ENCODE assay signal across 8 mouse cellular contexts in the genomic region with DNA sequence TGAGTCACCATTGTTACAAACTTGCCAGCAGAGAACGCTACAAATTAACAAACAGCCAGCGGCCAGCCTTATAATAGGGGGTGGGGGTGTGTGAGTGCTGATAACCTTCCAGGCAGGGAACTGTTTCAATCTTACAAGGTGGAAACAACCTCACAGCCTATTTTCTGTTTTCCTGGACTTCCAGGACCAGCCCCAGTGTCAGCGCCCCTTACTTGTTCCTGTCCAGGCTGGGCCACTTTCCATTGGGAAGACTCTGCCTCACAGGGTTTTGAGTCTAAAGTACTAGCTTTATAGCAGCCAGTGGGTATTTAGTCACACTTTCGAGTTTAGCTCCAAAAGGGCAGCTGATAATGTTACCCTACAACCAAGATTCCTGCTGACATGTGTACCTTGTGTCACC. TPM values are rescaled to one million over a fixed set of nuclear protein-coding genes. Genes with fewer than 3 reads are reported as not detected.
A peak's percentile ranks its signal among the peaks of the same experiment; 100 is the strongest.
DNase-seq lines count a peak whose midpoint lies in the region; ATAC-seq and TF ChIP-seq lines count a peak whose summit lies in the region.

No protein-coding gene starts in this region.

- H3K9ac ChIP-seq in heart, embryonic 12.5 days: peak overlapping the region; percentile 95
- H3K9ac ChIP-seq in forebrain, embryonic 13.5 days: no peak overlapping the region
- H3K9ac ChIP-seq in neural tube, embryonic 13.5 days: peak overlapping the region; percentile 49; the same call in 1 of the 2 replicates

- H3K4me1 ChIP-seq in heart, embryonic 12.5 days (replicated peaks): peaks cover 70% of the 10 kb centered on the region
- H3K4me1 ChIP-seq in forebrain, embryonic 13.5 days: peaks cover 79% of the 10 kb centered on the region
- peaks cover 79% of the 10 kb centered on the region for H3K4me1 ChIP-seq in neural tube, embryonic 13.5 days (replicated peaks)
- peaks cover 28% of the 10 kb centered on the region for H3K4me1 ChIP-seq in thymus, adult 2 months (replicated peaks; ENCODE audit: control insufficient read depth, insufficient read depth, low read length)

- intact Hi-C loops in heart, postnatal 36 days (cut with DNase I): loop anchor here (2.0 to 10.0 kb wide), 3 partner anchors 95 to 677 kb away; a partner anchor contains a TSS

- DNase-seq in heart, postnatal 36 days: no peak
- peak; percentile 47 for DNase-seq in kidney, postnatal 10 days
- DNase-seq in retina, postnatal 1 day: no peak
- DNase-seq in thymus, adult 2 months: no peak
- DNase-seq in cerebellum, postnatal 14 days: no peak

- no peak for ATAC-seq in heart, embryonic 12.5 days (ENCODE audit: insufficient number of reproducible peaks, low FRiP score)
- ATAC-seq in forebrain, embryonic 13.5 days: no peak
- no peak for ATAC-seq in neural tube, embryonic 13.5 days (ENCODE audit: low read depth)

- peak overlapping the region; percentile 68 for H3K4me2 ChIP-seq in heart, embryonic 12.5 days
- peak overlapping the region; percentile 46 for H3K4me2 ChIP-seq in forebrain, embryonic 13.5 days
- peak overlapping the region; percentile 72 for H3K4me2 ChIP-seq in neural tube, embryonic 13.5 days

- no peaks in the 10 kb centered on the region for H3K27me3 ChIP-seq in heart, embryonic 12.5 days (replicated peaks)
- H3K27me3 ChIP-seq in forebrain, embryonic 13.5 days: peaks cover 9% of the 10 kb centered on the region; the same call in 1 of the 2 replicates
- no peaks in the 10 kb centered on the region; the same call in 1 of the 2 replicates for H3K27me3 ChIP-seq in neural tube, embryonic 13.5 days
- H3K27me3 ChIP-seq in thymus, adult 2 months (ENCODE audit: control insufficient read depth, insufficient read depth, low read length): no peaks in the 10 kb centered on the region

- TF ChIP-seq POLR2A in thymus, adult 2 months (IDR thresholded peaks at IDR 0.05; ENCODE audit: control insufficient read depth, extremely low read depth, insufficient read depth, low read length, poor library complexity): no peak

- peak overlapping the region; percentile 97 for H3K27ac ChIP-seq in heart, embryonic 12.5 days (ENCODE audit: poor library complexity, severe bottlenecking)
- no peak overlapping the region for H3K27ac ChIP-seq in forebrain, embryonic 13.5 days
- no peak overlapping the region for H3K27ac ChIP-seq in neural tube, embryonic 13.5 days (replicated peaks)
- no peak overlapping the region for H3K27ac ChIP-seq in thymus, adult 2 months (ENCODE audit: control insufficient read depth, insufficient read depth, low read length)

- 9% methylated on average over 4 of the region's 4 CpGs for WGBS in heart, embryonic 12.5 days
- 28% methylated on average over 4 of the region's 4 CpGs for WGBS in forebrain, embryonic 13.5 days
- WGBS in neural tube, embryonic 13.5 days: 35% methylated on average over 4 of the region's 4 CpGs
- 74% methylated on average over 4 of the region's 4 CpGs for WGBS in thymus, adult 2 months

- H3K9me3 ChIP-seq in heart, embryonic 12.5 days (replicated peaks): no peaks in the 10 kb centered on the region
- H3K9me3 ChIP-seq in forebrain, embryonic 13.5 days (replicated peaks): no peaks in the 10 kb centered on the region
- H3K9me3 ChIP-seq in neural tube, embryonic 13.5 days: no peaks in the 10 kb centered on the region

- TF ChIP-seq CTCF in thymus, adult 2 months (IDR thresholded peaks at IDR 0.05; ENCODE audit: borderline replicate concordance, control insufficient read depth, extremely low read depth, insufficient read depth, low read length, poor library complexity): no peak

- peak overlapping the region; percentile 88 for H3K4me3 ChIP-seq in heart, embryonic 12.5 days
- H3K4me3 ChIP-seq in forebrain, embryonic 13.5 days: no peak overlapping the region
- H3K4me3 ChIP-seq in neural tube, embryonic 13.5 days: peak overlapping the region; percentile 79; the same call in 1 of the 2 replicates
- H3K4me3 ChIP-seq in thymus, adult 2 months (ENCODE audit: control insufficient read depth, insufficient read depth, low read length): no peak overlapping the region

- H3K36me3 ChIP-seq in heart, embryonic 12.5 days: no peaks in the 10 kb centered on the region
- H3K36me3 ChIP-seq in forebrain, embryonic 13.5 days (ENCODE audit: poor library complexity, severe bottlenecking): no peaks in the 10 kb centered on the region
- H3K36me3 ChIP-seq in neural tube, embryonic 13.5 days: no peaks in the 10 kb centered on the region
- H3K36me3 ChIP-seq in thymus, adult 2 months (ENCODE audit: control insufficient read depth, insufficient read depth, low read length): no peaks in the 10 kb centered on the region

RNA-seq across cellular contexts. Expression of a gene that starts 2.8 kb away (rescaled TPM):
- 277 and 294 TPM in 2 replicates for polyA plus RNA-seq in heart, embryonic 12.5 days (2016; fragmentation: Nextera tagmentation; extraction: Ambion mirVana)
- 100 to 1,000 TPM; 564 to 643 TPM for total RNA-seq in heart, postnatal 36 days (2021)
- polyA plus RNA-seq in forebrain, embryonic 13.5 days (2015; fragmentation: Nextera tagmentation; extraction: Ambion mirVana): 32.5 and 34.0 TPM in 2 replicates
- polyA plus RNA-seq in neural tube, embryonic 13.5 days (2015; fragmentation: Nextera tagmentation; extraction: Ambion mirVana): 66.4 and 69.5 TPM in 2 replicates
- polyA plus RNA-seq in thymus, adult 2 months (2012; rRNA removed): 273 and 288 TPM in 2 replicates

Comparison
In these comparisons a context has a peak if more than half of its experiments do, and no peak if none do; other contexts are left out.
1. H3K4me3 ChIP-seq: peak in heart, embryonic 12.5 days (single experiment) and neural tube, embryonic 13.5 days (single experiment); none in forebrain, embryonic 13.5 days (single experiment) and thymus, adult 2 months (single experiment).
2. Peak in every context shown above with its lines, with median percentiles within 50 percentile points of each other: H3K4me2 ChIP-seq.